Mouse (Mus musculus) heart, embryonic 13.5 days (tissue): Measurements from ENCODE around the gene Vwce. TPM values are rescaled to one million over a fixed set of nuclear protein-coding genes. Genes with fewer than 3 reads are reported as not detected.

ENCODE experiments used
- polyA plus RNA-seq: library from polyadenylated mRNA; unstranded; fragments of >200 nt; fragmentation: Nextera tagmentation; extraction: Ambion mirVana; gene quantifications from 2 replicates; pipeline ENCODE4 v1.2.1, GENCODE M21; 2015

Gene Vwce
- polyA plus RNA-seq, 1 experiment from 2014 or later, result 0.59 TPM

Other genes starting within 250 kb of the Vwce start
- 0.43 and 0.61 TPM in 2 replicates for gene Syt7, start 245.1 kb upstream of the Vwce start, polyA plus RNA-seq
- gene Lrrc10b, start 176.7 kb upstream of the Vwce start, polyA plus RNA-seq, result 0.09 and 0.11 TPM in 2 replicates
- 0.10 and 0.19 TPM in 2 replicates for gene Ppp1r32, start 151.3 kb upstream of the Vwce start, polyA plus RNA-seq
- gene Cpsf7, start 108.9 kb upstream of the Vwce start, polyA plus RNA-seq, result 27.3 and 29.9 TPM in 2 replicates
- 52.4 and 53.9 TPM in 2 replicates for gene Sdhaf2, start 108.1 kb upstream of the Vwce start, polyA plus RNA-seq
- 18.0 and 19.8 TPM in 2 replicates for gene Tmem216, start 78.0 kb upstream of the Vwce start, polyA plus RNA-seq
- 10.9 and 12.3 TPM in 2 replicates for gene Cyb561a3, start 57.0 kb upstream of the Vwce start, polyA plus RNA-seq
- 27.1 and 28.0 TPM in 2 replicates for gene Tmem138, start 56.9 kb upstream of the Vwce start, polyA plus RNA-seq
- gene Ddb1, start 28.9 kb upstream of the Vwce start, polyA plus RNA-seq, result 252 and 255 TPM in 2 replicates
- 9.1 and 11.0 TPM in 2 replicates for gene Tkfc, start 28.6 kb upstream of the Vwce start, polyA plus RNA-seq
- not detected in 2 replicates for gene Pga5, start 43.9 kb downstream of the Vwce start, polyA plus RNA-seq
- 28.4 and 30.3 TPM in 2 replicates for gene Vps37c, start 54.5 kb downstream of the Vwce start, polyA plus RNA-seq
- 0.71 TPM in 2 replicates for gene Cd5, start 104.8 kb downstream of the Vwce start, polyA plus RNA-seq
- gene Cd6, start 195.8 kb downstream of the Vwce start, polyA plus RNA-seq, result 0.09 and 0.14 TPM in 2 replicates
- 0.29 and 0.39 TPM in 2 replicates for gene Slc15a3, start 205.5 kb downstream of the Vwce start, polyA plus RNA-seq
- 51.4 and 52.4 TPM in 2 replicates for gene Tmem132a, start 235.7 kb downstream of the Vwce start, polyA plus RNA-seq
- gene Tmem109, start 247.8 kb downstream of the Vwce start, polyA plus RNA-seq, result 84.7 and 87.1 TPM in 2 replicates